Mouse (Mus musculus) neutrophil, adult 59 days (primary cell): ENCODE data around the gene Gm13695. TPM values are rescaled to one million over a fixed set of nuclear protein-coding genes. Genes with fewer than 3 reads are reported as not detected.

Source experiments
- total RNA-seq, 2 experiments: library from RNA; stranded (reverse); gene quantifications; 1 replicate in 1 of 2; 2 replicates in 1 of 2; pipeline ENCODE4 v1.2.4; 2023

Gene Gm13695
- under 1 TPM in 1 of 2 experiments, not detected in 1; 0.98 TPM for total RNA-seq

GRCm38 (mm10) chr2:83967013-83967412 is at the start of gene Gm13695:
Gm13695 (plus strand) TSS chr2:83967313.

GRCm38 (mm10) chr2:83940931-83941361 is 26.2 kb upstream of the Gm13695 start, which contains the start of gene Zswim2:
Zswim2 (minus strand) TSS chr2:83941228.

GRCm38 (mm10) chr2:83955393-83955792 is 11.7 kb upstream of the Gm13695 start, which contains the start of gene Gm13698:
Gm13698 (plus strand) TSS chr2:83955693.

GRCm38 (mm10) chr2:83961203-83961602 is 5.9 kb upstream of the Gm13695 start, which contains the start of gene Gm13693:
Gm13693 (plus strand) TSS chr2:83961503.

GRCm38 (mm10) chr2:83972823-83973222 is 5.7 kb downstream of the Gm13695 start, which contains the start of gene Gm13696:
Gm13696 (plus strand) TSS chr2:83973123.

GRCm38 (mm10) chr2:83978633-83979032 is 11.5 kb downstream of the Gm13695 start, which contains the start of gene Gm13694:
Gm13694 (plus strand) TSS chr2:83978933.

GRCm38 (mm10) chr2:83984443-83984842 is 17.3 kb downstream of the Gm13695 start, which contains the start of gene Gm13697:
Gm13697 (plus strand) TSS chr2:83984743.

GRCm38 (mm10) chr2:83990253-83990652 is 23.1 kb downstream of the Gm13695 start, which contains the start of gene Gm13691:
Gm13691 (plus strand) TSS chr2:83990553.

Other genes starting within 250 kb of the Gm13695 start
- gene Itgav, start 242.9 kb upstream of the Gm13695 start, total RNA-seq = 10 to 100 TPM; 35.2 to 38.3 TPM
- not detected for gene Fam171b, start 154.7 kb upstream of the Gm13695 start, total RNA-seq
- gene Zswim2, start 26.1 kb upstream of the Gm13695 start, total RNA-seq = not detected
- gene Gm13698, start 11.6 kb upstream of the Gm13695 start, total RNA-seq = 1 to 10 TPM in 1 of 2 experiments, under 1 TPM in 1; 0.98 to 1.7 TPM
- gene Gm13693, start 5.8 kb upstream of the Gm13695 start, total RNA-seq = 1 to 10 TPM in 1 of 2 experiments, under 1 TPM in 1; 0.98 to 1.7 TPM
- 1 to 10 TPM in 1 of 2 experiments, under 1 TPM in 1; 0.98 to 1.7 TPM for gene Gm13696, start 5.8 kb downstream of the Gm13695 start, total RNA-seq
- 1 to 10 TPM in 1 of 2 experiments, under 1 TPM in 1; 0.98 to 1.7 TPM for gene Gm13694, start 11.6 kb downstream of the Gm13695 start, total RNA-seq
- 1 to 10 TPM in 1 of 2 experiments, under 1 TPM in 1; 0.98 to 1.7 TPM for gene Gm13697, start 17.4 kb downstream of the Gm13695 start, total RNA-seq
- gene Gm13691, start 23.2 kb downstream of the Gm13695 start, total RNA-seq = 1 to 10 TPM in 1 of 2 experiments, under 1 TPM in 1; 0.98 to 1.7 TPM